Mouse (Mus musculus) splenic B cell, adult 2 months (primary cell): ENCODE results near the gene Olfr401.
"Not testable (repeated sequence)": the region's sequence is repeated elsewhere in the genome, so short reads cannot be mapped to it uniquely, and the experiment has no call there.

Source experiments
- DNase-seq: peaks from one replicate; pipeline ENCODE4 v3.0.0-alpha.2; 2011; ENCODE audit warnings: low read depth, low spot score
- H3K27me3 ChIP-seq: 2 replicates; pipeline ENCODE4 v1.6.1; 2012; ENCODE audit warnings: mild to moderate bottlenecking, low read length, moderate library complexity, mixed read lengths; ENCODE audit not compliant: control insufficient read depth, poor library complexity, insufficient read depth, severe bottlenecking
- H3K36me3 ChIP-seq: 2 replicates; pipeline ENCODE4 v1.6.1; 2012; ENCODE audit warnings: mild to moderate bottlenecking, low read length, moderate library complexity, mixed read lengths; ENCODE audit not compliant: control insufficient read depth, poor library complexity, insufficient read depth, severe bottlenecking

Gene Olfr401

GRCm38 (mm10) chr11:74113412-74113811 lies at the start of gene Olfr401:
Gene Olfr401 (plus strand): TSS chr11:74113712.
- no peak for DNase-seq
- Histone ChIP-seq H3K27me3 (no peaks in the 10 kb centered on the region), H3K36me3 (no peaks in the 10 kb centered on the region)

GRCm38 (mm10) chr11:74069655-74070054 lies 43.9 kb upstream of the Olfr401 start, which contains the start of gene Zfp616:
Gene Zfp616 (plus strand): TSS chr11:74069955.
- no peaks in the 10 kb centered on the region for H3K27me3 ChIP-seq
- no peaks in the 10 kb centered on the region for H3K36me3 ChIP-seq
- DNase-seq, result no peak

GRCm38 (mm10) chr11:74100724-74101123 lies 12.8 kb upstream of the Olfr401 start:
- DNase-seq, result peak; percentile 27
- H3K36me3 ChIP-seq, result no peaks in the 10 kb centered on the region
- no peaks in the 10 kb centered on the region for H3K27me3 ChIP-seq

GRCm38 (mm10) chr11:74101507-74101906 lies 12.0 kb upstream of the Olfr401 start:
- Histone ChIP-seq H3K27me3 (no peaks in the 10 kb centered on the region), H3K36me3 (no peaks in the 10 kb centered on the region)
- peak; percentile 5 for DNase-seq

- no peaks in the 10 kb centered on the region for H3K36me3 ChIP-seq
- no peak for DNase-seq
- no peaks in the 10 kb centered on the region for H3K27me3 ChIP-seq
Observed at GRCm38 (mm10) chr11:74105066-74105465, 8.4 kb upstream of the Olfr401 start.

GRCm38 (mm10) chr11:74140001-74140400 lies 26.5 kb downstream of the Olfr401 start:
- DNase-seq, H3K36me3 ChIP-seq, H3K27me3 ChIP-seq: not testable (repeated sequence)

- H3K36me3 ChIP-seq, result no peaks in the 10 kb centered on the region
- DNase-seq, result no peak
- H3K27me3 ChIP-seq, result no peaks in the 10 kb centered on the region
Observed at GRCm38 (mm10) chr11:74145866-74146265, 32.4 kb downstream of the Olfr401 start.

GRCm38 (mm10) chr11:74153229-74153628 lies 39.7 kb downstream of the Olfr401 start, which contains the start of gene Olfr402:
Gene Olfr402 (plus strand): TSS chr11:74153529.
- Histone ChIP-seq H3K27me3 (no peaks in the 10 kb centered on the region), H3K36me3 (no peaks in the 10 kb centered on the region)
- DNase-seq, result no peak

- no peaks in the 10 kb centered on the region for H3K36me3 ChIP-seq
- no peaks in the 10 kb centered on the region for H3K27me3 ChIP-seq
- no peak for DNase-seq
Observed at GRCm38 (mm10) chr11:74168771-74169170, 55.3 kb downstream of the Olfr401 start.
